In genomic region chr1:141961743-141962142, GRCm38 (mm10) we compare ENCODE assay signal across 9 mouse cellular contexts.
DNase-seq lines count a peak whose midpoint lies in the region; ATAC-seq and TF ChIP-seq lines count a peak whose summit lies in the region.
"Had no signal": no experiment of that assay in that cellular context is flagged by ENCODE, and none has a peak within 500 bp of the region (broad histone marks: within the 10 kb centered on the region; RNA-seq: fewer than 3 reads in every experiment).

No protein-coding gene starts in this region.

- TF ChIP-seq CTCF in liver, embryonic 14.5 days (IDR thresholded peaks at IDR 0.05; ENCODE audit: low read depth): peak; percentile 46; the same call in 1 of the 2 replicates
- TF ChIP-seq CTCF in ES-Bruce4 (IDR thresholded peaks at IDR 0.05; ENCODE audit: low read depth, low read length): peak; percentile 8
- peak; percentile 66 for TF ChIP-seq CTCF in stomach, postnatal 0 days (IDR thresholded peaks at IDR 0.05; ENCODE audit: low read depth)

- no peak overlapping the region for H3K27ac ChIP-seq in forebrain, embryonic 11.5 days (ENCODE audit: low read depth, low read length)
- no peak overlapping the region for H3K27ac ChIP-seq in forebrain, embryonic 12.5 days
- no peak overlapping the region for H3K27ac ChIP-seq in liver, embryonic 14.5 days
- H3K27ac ChIP-seq in liver, embryonic 11.5 days (ENCODE audit: low read depth, low read length): no peak overlapping the region
- no peak overlapping the region for H3K27ac ChIP-seq in ES-Bruce4 (ENCODE audit: insufficient read depth, low read length)
- no peak overlapping the region for H3K27ac ChIP-seq in stomach, postnatal 0 days (replicated peaks)
- no peak overlapping the region for H3K27ac ChIP-seq in forebrain, embryonic 16.5 days (ENCODE audit: low read length)
- H3K27ac ChIP-seq: heart, embryonic 15.5 days had no signal

- H3K4me2 ChIP-seq in forebrain, embryonic 11.5 days (ENCODE audit: low read depth, low read length, severe bottlenecking): no peak overlapping the region
- H3K4me2 ChIP-seq in forebrain, embryonic 12.5 days: no peak overlapping the region
- no peak overlapping the region for H3K4me2 ChIP-seq in liver, embryonic 14.5 days (ENCODE audit: low read depth)
- H3K4me2 ChIP-seq in liver, embryonic 11.5 days: no peak overlapping the region
- H3K4me2 ChIP-seq in stomach, postnatal 0 days (replicated peaks; ENCODE audit: low read depth): no peak overlapping the region
- no peak overlapping the region for H3K4me2 ChIP-seq in forebrain, embryonic 16.5 days (ENCODE audit: low read length)
- H3K4me2 ChIP-seq: heart, embryonic 15.5 days had no signal

- H3K4me1 ChIP-seq in forebrain, embryonic 11.5 days (replicated peaks; ENCODE audit: control insufficient read depth, insufficient read depth, low read length): no peaks in the 10 kb centered on the region
- no peaks in the 10 kb centered on the region for H3K4me1 ChIP-seq in forebrain, embryonic 12.5 days
- no peaks in the 10 kb centered on the region for H3K4me1 ChIP-seq in liver, embryonic 14.5 days (replicated peaks; ENCODE audit: control insufficient read depth in 2 of 2, insufficient read depth in 2 of 2, low read length in 1 of 2)
- no peaks in the 10 kb centered on the region for H3K4me1 ChIP-seq in liver, embryonic 11.5 days (replicated peaks; ENCODE audit: control insufficient read depth, insufficient read depth, low read length)
- no peaks in the 10 kb centered on the region for H3K4me1 ChIP-seq in ES-Bruce4 (ENCODE audit: control insufficient read depth, insufficient read depth, low read length)
- H3K4me1 ChIP-seq in stomach, postnatal 0 days (replicated peaks; ENCODE audit: control insufficient read depth, insufficient read depth): no peaks in the 10 kb centered on the region
- no peaks in the 10 kb centered on the region for H3K4me1 ChIP-seq in forebrain, embryonic 16.5 days (replicated peaks; ENCODE audit: control insufficient read depth, insufficient read depth, low read length)
- H3K4me1 ChIP-seq: heart, embryonic 15.5 days had no signal

- TF ChIP-seq EP300 in liver, embryonic 14.5 days (IDR thresholded peaks at IDR 0.05; ENCODE audit: low read depth): no peak
- TF ChIP-seq EP300 in ES-Bruce4 (IDR thresholded peaks at IDR 0.05; ENCODE audit: insufficient read depth, low read depth, low read length): no peak
- TF ChIP-seq EP300 in stomach, postnatal 0 days (optimal IDR thresholded peaks at IDR 0.05): no peak

- no peaks in the 10 kb centered on the region for H3K27me3 ChIP-seq in forebrain, embryonic 11.5 days (ENCODE audit: control insufficient read depth, insufficient read depth, low read length)
- H3K27me3 ChIP-seq in forebrain, embryonic 12.5 days: no peaks in the 10 kb centered on the region
- no peaks in the 10 kb centered on the region for H3K27me3 ChIP-seq in liver, embryonic 14.5 days (ENCODE audit: control insufficient read depth, insufficient read depth, low read length)
- H3K27me3 ChIP-seq in liver, embryonic 11.5 days (replicated peaks; ENCODE audit: control insufficient read depth, insufficient read depth, low read length): no peaks in the 10 kb centered on the region
- H3K27me3 ChIP-seq in ES-Bruce4 (ENCODE audit: control insufficient read depth, insufficient read depth, low read length, poor library complexity, severe bottlenecking): no peaks in the 10 kb centered on the region
- H3K27me3 ChIP-seq in stomach, postnatal 0 days (ENCODE audit: control insufficient read depth, insufficient read depth, low read length): no peaks in the 10 kb centered on the region
- H3K27me3 ChIP-seq in forebrain, embryonic 16.5 days (replicated peaks; ENCODE audit: control insufficient read depth, insufficient read depth, low read length): no peaks in the 10 kb centered on the region
- H3K27me3 ChIP-seq: heart, embryonic 15.5 days had no signal

- peak; percentile 37; the same call in 1 of the 2 replicates for ATAC-seq in forebrain, embryonic 11.5 days (replicated peaks; ENCODE audit: low FRiP score)
- no peak for ATAC-seq in forebrain, embryonic 12.5 days (ENCODE audit: low FRiP score)
- no peak for ATAC-seq in liver, embryonic 14.5 days (ENCODE audit: insufficient read depth)
- no peak for ATAC-seq in liver, embryonic 11.5 days (replicated peaks; ENCODE audit: low FRiP score)
- ATAC-seq in stomach, postnatal 0 days (ENCODE audit: low FRiP score, low TSS enrichment): no peak
- no peak for ATAC-seq in forebrain, embryonic 16.5 days

- H3K9ac ChIP-seq in forebrain, embryonic 11.5 days (ENCODE audit: low read length): no peak overlapping the region
- no peak overlapping the region for H3K9ac ChIP-seq in forebrain, embryonic 12.5 days
- H3K9ac ChIP-seq in liver, embryonic 14.5 days (replicated peaks): no peak overlapping the region
- H3K9ac ChIP-seq in liver, embryonic 11.5 days (ENCODE audit: low read depth, low read length): no peak overlapping the region
- no peak overlapping the region for H3K9ac ChIP-seq in ES-Bruce4 (ENCODE audit: low read depth, poor library complexity, severe bottlenecking)
- H3K9ac ChIP-seq in stomach, postnatal 0 days (ENCODE audit: low read length): no peak overlapping the region
- no peak overlapping the region for H3K9ac ChIP-seq in forebrain, embryonic 16.5 days (replicated peaks; ENCODE audit: low read depth, low read length)
- H3K9ac ChIP-seq: heart, embryonic 15.5 days had no signal

- WGBS in forebrain, embryonic 11.5 days: 0% methylated on average over 2 of the region's 2 CpGs
- 3% methylated on average over 2 of the region's 2 CpGs for WGBS in forebrain, embryonic 12.5 days
- WGBS in liver, embryonic 14.5 days (ENCODE audit: insufficient replicate concordance): 1% methylated on average over 2 of the region's 2 CpGs
- 0% methylated on average over 2 of the region's 2 CpGs for WGBS in liver, embryonic 11.5 days
- 1% methylated on average over 2 of the region's 2 CpGs for WGBS in stomach, postnatal 0 days
- WGBS in forebrain, embryonic 16.5 days: 0% methylated on average over 2 of the region's 2 CpGs

- DNase-seq in forebrain, embryonic 11.5 days (ENCODE audit: low spot score): no peak
- DNase-seq in liver, embryonic 14.5 days (ENCODE audit: low read depth in 3 of 3, low spot score in 3 of 3): no peak
- DNase-seq in liver, embryonic 11.5 days (ENCODE audit: low spot score): no peak
- DNase-seq in embryo, embryonic 10 days (ENCODE audit: low spot score): peak; percentile 5
- DNase-seq in stomach, postnatal 0 days (ENCODE audit: low spot score): no peak

- TF ChIP-seq POLR2A in ES-Bruce4 (IDR thresholded peaks at IDR 0.05; ENCODE audit: insufficient read depth, low read length): no peak

- no peak overlapping the region for H3K4me3 ChIP-seq in forebrain, embryonic 11.5 days (ENCODE audit: low read depth, low read length)
- H3K4me3 ChIP-seq in forebrain, embryonic 12.5 days (replicated peaks): no peak overlapping the region
- H3K4me3 ChIP-seq in liver, embryonic 14.5 days (ENCODE audit: insufficient read depth in 1 of 2, low read depth in 2 of 2, low read length in 2 of 2): no peak overlapping the region
- no peak overlapping the region for H3K4me3 ChIP-seq in liver, embryonic 11.5 days (ENCODE audit: low read depth, low read length)
- H3K4me3 ChIP-seq in ES-Bruce4 (ENCODE audit: low read depth, low read length): no peak overlapping the region
- no peak overlapping the region for H3K4me3 ChIP-seq in stomach, postnatal 0 days (ENCODE audit: low read depth, low read length)
- no peak overlapping the region for H3K4me3 ChIP-seq in forebrain, embryonic 16.5 days (replicated peaks; ENCODE audit: low read length)
- H3K4me3 ChIP-seq: heart, embryonic 15.5 days had no signal

- H3K36me3 ChIP-seq in forebrain, embryonic 11.5 days (ENCODE audit: control insufficient read depth, insufficient read depth, low read length): no peaks in the 10 kb centered on the region
- H3K36me3 ChIP-seq in forebrain, embryonic 12.5 days (replicated peaks): no peaks in the 10 kb centered on the region
- H3K36me3 ChIP-seq in liver, embryonic 14.5 days (replicated peaks; ENCODE audit: control insufficient read depth, insufficient read depth, low read depth): no peaks in the 10 kb centered on the region
- H3K36me3 ChIP-seq in liver, embryonic 11.5 days (ENCODE audit: control insufficient read depth, insufficient read depth, low read length): no peaks in the 10 kb centered on the region
- no peaks in the 10 kb centered on the region for H3K36me3 ChIP-seq in ES-Bruce4 (ENCODE audit: control insufficient read depth, insufficient read depth, low read length, poor library complexity, severe bottlenecking)
- no peaks in the 10 kb centered on the region for H3K36me3 ChIP-seq in stomach, postnatal 0 days (ENCODE audit: control insufficient read depth, insufficient read depth, low read length)
- H3K36me3 ChIP-seq in forebrain, embryonic 16.5 days (ENCODE audit: control insufficient read depth, insufficient read depth): no peaks in the 10 kb centered on the region
- H3K36me3 ChIP-seq: heart, embryonic 15.5 days had no signal

- no peaks in the 10 kb centered on the region for H3K9me3 ChIP-seq in forebrain, embryonic 11.5 days (ENCODE audit: control insufficient read depth, low read length)
- H3K9me3 ChIP-seq in forebrain, embryonic 12.5 days: no peaks in the 10 kb centered on the region
- H3K9me3 ChIP-seq in liver, embryonic 14.5 days (ENCODE audit: control insufficient read depth, low read length): no peaks in the 10 kb centered on the region
- no peaks in the 10 kb centered on the region for H3K9me3 ChIP-seq in liver, embryonic 11.5 days (ENCODE audit: control insufficient read depth, low read length)
- H3K9me3 ChIP-seq in ES-Bruce4 (replicated peaks; ENCODE audit: control insufficient read depth, insufficient read depth, low read length, poor library complexity, severe bottlenecking): no peaks in the 10 kb centered on the region
- H3K9me3 ChIP-seq in stomach, postnatal 0 days (ENCODE audit: control insufficient read depth, low read length): no peaks in the 10 kb centered on the region
- H3K9me3 ChIP-seq in forebrain, embryonic 16.5 days (ENCODE audit: control insufficient read depth, low read length): no peaks in the 10 kb centered on the region
- H3K9me3 ChIP-seq: heart, embryonic 15.5 days had no signal

Comparison
In these comparisons a context has a peak if more than half of its experiments do, and no peak if none do; other contexts are left out.
1. CTCF ChIP-seq: peak in every context shown above with its lines; median percentile 66 in stomach, postnatal 0 days; 46 in liver, embryonic 14.5 days; 8 in ES-Bruce4.